Mouse (Mus musculus) neural tube, embryonic 14.5 days (tissue): ENCODE data around the gene Ahcy. TPM values are rescaled to one million over a fixed set of nuclear protein-coding genes. Genes with fewer than 3 reads are reported as not detected.
"Not testable (repeated sequence)": the region's sequence is repeated elsewhere in the genome, so short reads cannot be mapped to it uniquely, and the experiment has no call there.

Experiments
- ATAC-seq: fragments of 200-750 bp; cut with Nextera tagmentation; 2 replicates; pipeline ENCODE4 v1.8.0; 2017; ENCODE audit warnings: low read depth, mild to moderate bottlenecking, moderate TSS enrichment, moderate library complexity
- H3K27ac ChIP-seq: fragments of 300-500 bp; sonication (generic); 2 replicates; pipeline ENCODE4 v1.5.1; 2014; ENCODE audit warnings: low read depth, mild to moderate bottlenecking, control low read depth, low read length, moderate library complexity, mixed read lengths
- H3K27me3 ChIP-seq: fragments of 300-500 bp; sonication (generic); 2 replicates; pipeline ENCODE4 v1.6.1; 2014; ENCODE audit warnings: low read length; ENCODE audit not compliant: control insufficient read depth, insufficient read depth
- H3K36me3 ChIP-seq: fragments of 300-500 bp; sonication (generic); 2 replicates; pipeline ENCODE4 v1.6.1; 2014; ENCODE audit warnings: low read length, mixed read lengths; ENCODE audit not compliant: control insufficient read depth, insufficient read depth
- H3K4me1 ChIP-seq: fragments of 300-500 bp; sonication (generic); 2 replicates; pipeline ENCODE4 v1.6.1; 2014; ENCODE audit warnings: low read length; ENCODE audit not compliant: control insufficient read depth, insufficient read depth
- H3K4me2 ChIP-seq: fragments of 300-500 bp; sonication (generic); 2 replicates; pipeline ENCODE4 v1.6.1; 2014; ENCODE audit warnings: mild to moderate bottlenecking, low read depth, low read length, control low read depth
- H3K4me3 ChIP-seq: fragments of 300-500 bp; sonication (generic); 2 replicates; pipeline ENCODE4 v1.5.1; 2014; ENCODE audit warnings: low read depth, low read length, control low read depth, mixed read lengths
- H3K9ac ChIP-seq: fragments of 300-500 bp; sonication (generic); replicated peaks from 2 replicates; pipeline ENCODE4 v1.6.1; 2014; ENCODE audit warnings: low read depth, mild to moderate bottlenecking, control low read depth, low read length, mixed read lengths
- H3K9me3 ChIP-seq: fragments of 300-500 bp; sonication (generic); 2 replicates; pipeline ENCODE4 v1.6.1; 2016; ENCODE audit warnings: low read length; ENCODE audit not compliant: control insufficient read depth
- WGBS: fragments of 180-500 bp; shearing (Covaris S2); extraction: QIAGEN DNeasy Blood & Tissue Kit; methylation state at CpG from one replicate; pipeline ENCODE4 v1.1.7; 2014; 5-methylcytosine and 5-hydroxymethylcytosine counted together
- polyA plus RNA-seq: library from polyadenylated mRNA; unstranded; fragments of >200 nt; fragmentation: Nextera tagmentation; extraction: Ambion mirVana; gene quantifications from 2 replicates; pipeline ENCODE4 v1.2.1, GENCODE M21; 2014

Gene Ahcy
- polyA plus RNA-seq, 1 experiment from 2014 or later: 29.7 TPM

GRCm38 (mm10) chr2:155045075-155045474 is 29.2 kb downstream of the Ahcy start:
- Histone ChIP-seq H3K4me1 (0 out of 2 replicates have a peak, but pooled peaks cover 2% of the 10 kb centered on the region), H3K4me2 (no peak overlapping the region), H3K9me3 (no peaks in the 10 kb centered on the region), H3K4me3 (no peak overlapping the region), H3K9ac (no peak overlapping the region), H3K36me3 (no peaks in the 10 kb centered on the region), H3K27me3 (no peaks in the 10 kb centered on the region), H3K27ac (no peak overlapping the region)
- ATAC-seq: no peak
- 74% methylated on average over 3 of the region's 3 CpGs for WGBS

GRCm38 (mm10) chr2:155044542-155044941 is 29.8 kb downstream of the Ahcy start:
- Histone ChIP-seq H3K4me1 (no peaks in the 10 kb centered on the region), H3K9me3 (no peaks in the 10 kb centered on the region), H3K4me3 (no peak overlapping the region), H3K36me3 (no peaks in the 10 kb centered on the region), H3K27me3 (no peaks in the 10 kb centered on the region), H3K9ac (no peak overlapping the region), H3K4me2 (no peak overlapping the region), H3K27ac (no peak overlapping the region)
- 83% methylated on average over 3 of the region's 3 CpGs for WGBS
- ATAC-seq: no peak

GRCm38 (mm10) chr2:155039956-155040355 is 34.3 kb downstream of the Ahcy start:
- Histone ChIP-seq H3K9ac (no peak overlapping the region), H3K4me3 (no peak overlapping the region), H3K9me3 (no peaks in the 10 kb centered on the region), H3K27me3 (no peaks in the 10 kb centered on the region), H3K36me3 (no peaks in the 10 kb centered on the region), H3K27ac (no peak overlapping the region), H3K4me1 (no peaks in the 10 kb centered on the region), H3K4me2 (no peak overlapping the region)
- no peak for ATAC-seq
- 82% methylated on average over 4 of the region's 4 CpGs for WGBS

GRCm38 (mm10) chr2:155032938-155033710 is 41.2 kb downstream of the Ahcy start:
- no peak for ATAC-seq
- H3K4me3 ChIP-seq: no peak overlapping the region
- H3K36me3 ChIP-seq: no peaks in the 10 kb centered on the region
- H3K27ac ChIP-seq: no peak overlapping the region
- no peaks in the 10 kb centered on the region for H3K4me1 ChIP-seq
- no peak overlapping the region for H3K9ac ChIP-seq
- H3K4me2 ChIP-seq: no peak overlapping the region
- no peaks in the 10 kb centered on the region for H3K9me3 ChIP-seq
- H3K27me3 ChIP-seq: no peaks in the 10 kb centered on the region
- 56% methylated on average over 19 of the region's 19 CpGs for WGBS

- 57% methylated on average over 7 of the region's 7 CpGs for WGBS
- no peak overlapping the region for H3K27ac ChIP-seq
- no peaks in the 10 kb centered on the region for H3K4me1 ChIP-seq
- H3K9ac ChIP-seq: no peak overlapping the region
- no peaks in the 10 kb centered on the region for H3K36me3 ChIP-seq
- no peak overlapping the region for H3K4me2 ChIP-seq
- no peaks in the 10 kb centered on the region for H3K27me3 ChIP-seq
- no peak for ATAC-seq
- no peaks in the 10 kb centered on the region for H3K9me3 ChIP-seq
- H3K4me3 ChIP-seq: no peak overlapping the region
These were observed 43.5 kb downstream of the Ahcy start for GRCm38 (mm10) chr2:155030831-155031230.

GRCm38 (mm10) chr2:155020247-155020826 is 54.0 kb downstream of the Ahcy start:
- not testable (repeated sequence) for H3K36me3 ChIP-seq, H3K27me3 ChIP-seq, H3K9ac ChIP-seq, ATAC-seq, H3K9me3 ChIP-seq, H3K4me1 ChIP-seq, H3K4me3 ChIP-seq, H3K27ac ChIP-seq
- WGBS: 17% methylated on average over 20 of the region's 20 CpGs
- peak overlapping the region; percentile 87 for H3K4me2 ChIP-seq

GRCm38 (mm10) chr2:155019673-155020072 is 54.6 kb downstream of the Ahcy start:
- H3K9ac ChIP-seq: peak overlapping the region; percentile 29; the same call in 1 of the 2 replicates
- H3K4me2 ChIP-seq: peak overlapping the region; percentile 87
- H3K9me3 ChIP-seq: no peaks in the 10 kb centered on the region
- H3K36me3 ChIP-seq: no peaks in the 10 kb centered on the region
- no peaks in the 10 kb centered on the region for H3K4me1 ChIP-seq
- under 1% methylated on average over 22 of the region's 22 CpGs for WGBS
- ATAC-seq: peak; percentile 79
- H3K27ac ChIP-seq: peak overlapping the region; percentile 69
- H3K4me3 ChIP-seq: peak overlapping the region; percentile 31
- H3K27me3 ChIP-seq: no peaks in the 10 kb centered on the region

- Histone ChIP-seq H3K4me2 (peak overlapping the region; percentile 87), H3K9ac (peak overlapping the region; percentile 29; the same call in 1 of the 2 replicates), H3K36me3 (no peaks in the 10 kb centered on the region), H3K4me1 (no peaks in the 10 kb centered on the region), H3K27me3 (no peaks in the 10 kb centered on the region), H3K4me3 (peak overlapping the region; percentile 31), H3K9me3 (no peaks in the 10 kb centered on the region), H3K27ac (peak overlapping the region; percentile 69)
- WGBS: under 1% methylated on average over 38 of the region's 38 CpGs
- ATAC-seq: peak; percentile 94
These were observed 55.3 kb downstream of the Ahcy start for GRCm38 (mm10) chr2:155018762-155019641.
